Mouse (Mus musculus) testis, adult 2 months (tissue): ENCODE measurements around the gene Rsph10b. TPM values are rescaled to one million over a fixed set of nuclear protein-coding genes. Genes with fewer than 3 reads are reported as not detected.

ENCODE experiments used
- H3K27ac ChIP-seq: fragments of 200-500 bp; 2 replicates; pipeline ENCODE4 v1.5.1; 2012; ENCODE audit warnings: low read depth, low read length; ENCODE audit not compliant: control insufficient read depth, insufficient read depth
- H3K27me3 ChIP-seq: fragments of 200-500 bp; 2 replicates; pipeline ENCODE4 v1.6.1; 2012; ENCODE audit warnings: mild to moderate bottlenecking, low read length, moderate library complexity; ENCODE audit not compliant: control insufficient read depth, insufficient read depth
- H3K36me3 ChIP-seq: fragments of 200-500 bp; 2 replicates; pipeline ENCODE4 v1.6.1; 2012; ENCODE audit warnings: mild to moderate bottlenecking, low read length; ENCODE audit not compliant: control insufficient read depth, insufficient read depth
- H3K4me1 ChIP-seq: fragments of 200-500 bp; 2 replicates; pipeline ENCODE4 v1.6.1; 2012; ENCODE audit warnings: low read length; ENCODE audit not compliant: control insufficient read depth, insufficient read depth
- H3K4me3 ChIP-seq: fragments of 200-500 bp; 2 replicates; pipeline ENCODE4 v1.5.1; 2012; ENCODE audit warnings: low read depth, mild to moderate bottlenecking, low read length, moderate library complexity, mixed read lengths; ENCODE audit not compliant: control insufficient read depth
- CTCF ChIP-seq: fragments of 200-500 bp; IDR thresholded peaks from 2 replicates; pipeline ENCODE4 v1.5.1; 2012; ENCODE audit warnings: low read depth, mild to moderate bottlenecking, inconsistent platforms, low read length, moderate library complexity; ENCODE audit not compliant: control insufficient read depth, insufficient read depth, insufficient replicate concordance
- POLR2A ChIP-seq: fragments of 200-500 bp; IDR thresholded peaks from 2 replicates; pipeline ENCODE4 v1.6.1; 2012; ENCODE audit warnings: low read depth, mild to moderate bottlenecking, inconsistent platforms, low read length, moderate library complexity; ENCODE audit not compliant: control insufficient read depth
- polyA plus RNA-seq: library from polyadenylated mRNA; depleted of rRNA; stranded (reverse); fragments of >200 nt; gene quantifications from 2 replicates; pipeline ENCODE4 v1.2.3, GENCODE M21; 2012

Rsph10b gene
- polyA plus RNA-seq, 1 experiment: 37.5 TPM

DNA sequence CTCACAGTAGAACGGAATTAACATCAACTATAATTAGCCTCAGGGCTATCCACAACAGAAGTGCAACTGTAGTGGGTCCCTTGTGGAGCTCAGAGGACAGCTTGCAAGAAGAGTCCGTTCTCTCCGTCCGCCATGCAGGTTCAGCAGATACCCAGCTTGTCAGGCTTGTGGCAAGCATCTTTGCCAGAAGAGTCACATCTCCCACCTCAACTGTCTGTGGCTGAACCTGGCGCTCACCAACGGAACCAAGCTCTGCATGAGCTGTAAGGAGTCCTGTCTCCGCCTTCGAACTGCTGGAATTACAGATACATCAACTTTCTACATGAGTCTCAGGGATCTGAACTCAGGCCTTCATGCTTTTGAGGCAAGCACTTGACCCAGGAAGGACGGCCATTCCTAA, 3.3 kb downstream of the Rsph10b start:
- Histone ChIP-seq H3K4me3 (no peak overlapping the region), H3K4me1 (0 out of 2 replicates have a peak, but pooled peaks cover 6% of the 10 kb centered on the region), H3K36me3 (no peaks in the 10 kb centered on the region), H3K27ac (no peak overlapping the region), H3K27me3 (no peaks in the 10 kb centered on the region)
- TF ChIP-seq CTCF: no peak
- no peak for TF ChIP-seq POLR2A

GRCm38 (mm10) chr5:143941588-143941987, 8.8 kb downstream of the Rsph10b start:
- Histone ChIP-seq H3K4me1 (no peaks in the 10 kb centered on the region), H3K27ac (no peak overlapping the region), H3K36me3 (no peaks in the 10 kb centered on the region), H3K27me3 (no peaks in the 10 kb centered on the region), H3K4me3 (no peak overlapping the region)
- TF ChIP-seq POLR2A (no peak), CTCF (no peak)

- Histone ChIP-seq H3K27ac (no peak overlapping the region), H3K4me3 (no peak overlapping the region), H3K27me3 (no peaks in the 10 kb centered on the region), H3K4me1 (no peaks in the 10 kb centered on the region), H3K36me3 (no peaks in the 10 kb centered on the region)
- TF ChIP-seq POLR2A (no peak), CTCF (no peak)
These were observed 10.6 kb downstream of the Rsph10b start for GRCm38 (mm10) chr5:143943231-143944125.

DNA sequence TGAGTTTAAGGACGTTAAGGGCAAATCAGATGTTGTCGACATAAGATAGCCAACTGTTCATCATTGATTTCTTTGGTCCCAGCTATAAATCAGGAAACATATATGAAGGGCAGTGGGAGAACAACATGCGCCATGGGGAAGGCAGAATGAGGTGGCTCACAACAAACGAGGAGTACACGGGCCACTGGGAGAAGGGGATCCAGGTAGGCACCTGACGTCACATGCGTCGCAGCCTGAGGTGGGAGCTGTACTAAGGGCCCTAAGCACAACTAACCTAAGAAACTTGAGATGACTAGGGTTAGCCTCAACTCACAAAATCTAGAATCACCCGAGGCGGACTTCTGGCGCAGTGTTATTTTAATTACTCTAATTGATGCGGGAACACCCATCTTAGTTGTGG, 15.5 kb downstream of the Rsph10b start:
- Histone ChIP-seq H3K27me3 (no peaks in the 10 kb centered on the region), H3K4me3 (no peak overlapping the region), H3K4me1 (no peaks in the 10 kb centered on the region), H3K27ac (no peak overlapping the region), H3K36me3 (no peaks in the 10 kb centered on the region)
- no peak for TF ChIP-seq POLR2A
- no peak for TF ChIP-seq CTCF

GRCm38 (mm10) chr5:143950016-143950415, 17.2 kb downstream of the Rsph10b start:
- no peaks in the 10 kb centered on the region for H3K27me3 ChIP-seq
- TF ChIP-seq POLR2A: no peak
- no peak for TF ChIP-seq CTCF

DNA sequence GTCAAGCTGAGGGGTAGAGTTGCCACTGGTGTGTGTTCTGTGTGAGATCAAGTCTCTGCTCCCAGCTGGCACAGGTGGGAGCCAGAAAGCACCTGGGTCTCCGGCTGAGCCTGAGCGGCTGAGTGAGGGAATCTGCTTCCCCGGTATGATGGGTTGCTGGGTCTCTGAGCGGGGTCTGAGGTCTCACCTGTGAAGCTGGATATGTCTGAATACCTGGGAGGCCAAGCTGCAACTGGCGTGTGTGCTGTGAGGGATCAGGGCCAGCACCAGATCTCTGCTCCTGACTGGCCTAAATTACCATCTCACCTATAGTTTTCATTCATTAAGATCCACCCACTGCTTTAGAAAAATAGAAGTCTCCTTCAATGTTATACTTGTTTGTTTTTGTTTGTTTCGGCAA, 24.3 kb downstream of the Rsph10b start:
- H3K27ac ChIP-seq: no peak overlapping the region
- H3K4me3 ChIP-seq: no peak overlapping the region
- no peaks in the 10 kb centered on the region for H3K27me3 ChIP-seq
- H3K4me1 ChIP-seq: no peaks in the 10 kb centered on the region
- no peak for TF ChIP-seq POLR2A
- TF ChIP-seq CTCF: no peak
- peaks cover 2% of the 10 kb centered on the region for H3K36me3 ChIP-seq

More at GRCm38 (mm10) chr5:143950016-143950415, 17.2 kb downstream of the Rsph10b start:
- H3K4me3 ChIP-seq: no peak overlapping the region
- H3K36me3 ChIP-seq: no peaks in the 10 kb centered on the region
- no peaks in the 10 kb centered on the region for H3K4me1 ChIP-seq
- no peak overlapping the region for H3K27ac ChIP-seq

DNA sequence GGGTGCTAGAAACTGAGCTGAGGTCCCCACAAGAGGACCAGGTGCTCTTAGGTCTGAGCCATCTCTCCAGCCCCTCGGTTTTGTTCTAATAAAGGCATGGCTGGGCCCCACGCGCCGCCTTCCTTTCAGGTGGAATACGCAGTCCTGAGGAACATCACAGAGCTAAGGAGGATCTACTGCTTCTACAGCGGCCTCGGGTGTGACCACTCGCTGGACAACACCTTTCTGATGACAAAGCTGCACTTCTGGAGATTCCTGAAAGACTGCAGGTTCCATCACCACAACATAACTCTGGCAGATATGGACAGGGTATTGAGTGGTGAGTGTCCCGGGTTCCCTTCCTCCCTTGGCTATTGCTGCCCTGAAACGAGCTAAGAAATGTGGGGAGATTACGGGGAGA, 26.7 kb downstream of the Rsph10b start:
- no peaks in the 10 kb centered on the region for H3K27me3 ChIP-seq
- H3K36me3 ChIP-seq: peaks cover 2% of the 10 kb centered on the region
- TF ChIP-seq POLR2A (no peak), CTCF (no peak)
- H3K4me3 ChIP-seq: no peak overlapping the region
- H3K4me1 ChIP-seq: no peaks in the 10 kb centered on the region
- H3K27ac ChIP-seq: no peak overlapping the region

- no peak for TF ChIP-seq POLR2A
- TF ChIP-seq CTCF: no peak
- Histone ChIP-seq H3K4me3 (no peak overlapping the region), H3K27ac (no peak overlapping the region), H3K27me3 (no peaks in the 10 kb centered on the region), H3K4me1 (no peaks in the 10 kb centered on the region), H3K36me3 (peaks cover 2% of the 10 kb centered on the region)
These were observed 28.3 kb downstream of the Rsph10b start for GRCm38 (mm10) chr5:143961176-143961575.
